Mouse (Mus musculus) liver, embryonic 14.5 days (tissue): ENCODE data around the gene Gm3250. TPM values are rescaled to one million over a fixed set of nuclear protein-coding genes. Genes with fewer than 3 reads are reported as not detected.
"Not testable (repeated sequence)": the region's sequence is repeated elsewhere in the genome, so short reads cannot be mapped to it uniquely, and the experiment has no call there.

ENCODE experiments used
- ATAC-seq: fragments of 200-750 bp; cut with Nextera tagmentation; 2 replicates; pipeline ENCODE4 v1.8.0; 2017; ENCODE audit warnings: moderate number of reproducible peaks, mild to moderate bottlenecking, moderate library complexity; ENCODE audit not compliant: insufficient read depth
- DNase-seq, 3 experiments: peaks; one replicate each; pipeline ENCODE4 v3.0.0-alpha.2; 2012 to 2013; ENCODE audit warnings: low read depth in 3 of 3, low spot score in 3 of 3
- H3K27ac ChIP-seq: fragments of 300-500 bp; sonication (generic); 2 replicates; pipeline ENCODE4 v1.5.1; 2014; ENCODE audit warnings: moderate library complexity, mild to moderate bottlenecking, control low read depth, inconsistent platforms
- H3K27me3 ChIP-seq: fragments of 300-500 bp; sonication (generic); 2 replicates; pipeline ENCODE4 v1.6.1; 2014; ENCODE audit warnings: mild to moderate bottlenecking, low read length, moderate library complexity; ENCODE audit not compliant: control insufficient read depth, insufficient read depth
- H3K36me3 ChIP-seq: fragments of 300-500 bp; sonication (generic); replicated peaks from 2 replicates; pipeline ENCODE4 v1.6.1; 2014; ENCODE audit warnings: low read depth; ENCODE audit not compliant: control insufficient read depth, insufficient read depth
- H3K4me1 ChIP-seq, 2 experiments: fragments of 200-500 bp in 1 of 2; fragments of 300-500 bp in 1 of 2; sonication (generic) in 1 of 2; replicated peaks; 2 replicates each; pipeline ENCODE4 v1.6.1; 2012 to 2014; ENCODE audit warnings: antibody characterized with exemption in 1 of 2, inconsistent platforms in 1 of 2, low read length in 1 of 2; ENCODE audit not compliant: control insufficient read depth in 2 of 2, insufficient read depth in 2 of 2
- H3K4me2 ChIP-seq: fragments of 300-500 bp; sonication (generic); 2 replicates; pipeline ENCODE4 v1.6.1; 2014; ENCODE audit warnings: low read depth, mild to moderate bottlenecking, control low read depth, moderate library complexity
- H3K4me3 ChIP-seq, 2 experiments: fragments of 200-500 bp in 1 of 2; fragments of 300-500 bp in 1 of 2; sonication (generic) in 1 of 2; 2 replicates each; pipeline ENCODE4 v1.5.1; 2012 to 2014; ENCODE audit warnings: low read depth in 2 of 2, low read length in 2 of 2, mild to moderate bottlenecking in 2 of 2, control low read depth in 1 of 2, inconsistent platforms in 1 of 2, moderate library complexity in 1 of 2; ENCODE audit not compliant: insufficient read depth in 1 of 2
- H3K9ac ChIP-seq: fragments of 300-500 bp; sonication (generic); replicated peaks from 2 replicates; pipeline ENCODE4 v1.6.1; 2014; ENCODE audit warnings: mild to moderate bottlenecking, control low read depth, moderate library complexity
- H3K9me3 ChIP-seq: fragments of 300-500 bp; sonication (generic); 2 replicates; pipeline ENCODE4 v1.6.1; 2016; ENCODE audit warnings: low read length, mixed read lengths; ENCODE audit not compliant: control insufficient read depth
- CTCF ChIP-seq: IDR thresholded peaks from 2 replicates; pipeline ENCODE4 v1.5.1; 2016; ENCODE audit warnings: antibody characterized with exemption, low read depth, control low read depth
- EP300 ChIP-seq: IDR thresholded peaks from 2 replicates; pipeline ENCODE4 v1.6.1; 2016; ENCODE audit warnings: antibody characterized with exemption, low read depth
- WGBS: fragments of 180-500 bp; shearing (Covaris S2); extraction: QIAGEN DNeasy Blood & Tissue Kit; methylation state at CpG from one replicate; pipeline ENCODE4 v1.1.7; 2014; ENCODE audit not compliant: insufficient replicate concordance; 5-methylcytosine and 5-hydroxymethylcytosine counted together
- polyA plus RNA-seq, 2 experiments: library from polyadenylated mRNA; depleted of rRNA in 1 of 2; stranded (reverse) in 1 of 2; unstranded in 1 of 2; fragments of >200 nt; fragmentation: Nextera tagmentation in 1 of 2; extraction: Ambion mirVana in 1 of 2; gene quantifications; 2 replicates each; pipeline versions ENCODE4 v1.2.1 to v1.2.3; 2012 to 2014

Gene Gm3250
- polyA plus RNA-seq, 2 experiments, result not detected

DNA sequence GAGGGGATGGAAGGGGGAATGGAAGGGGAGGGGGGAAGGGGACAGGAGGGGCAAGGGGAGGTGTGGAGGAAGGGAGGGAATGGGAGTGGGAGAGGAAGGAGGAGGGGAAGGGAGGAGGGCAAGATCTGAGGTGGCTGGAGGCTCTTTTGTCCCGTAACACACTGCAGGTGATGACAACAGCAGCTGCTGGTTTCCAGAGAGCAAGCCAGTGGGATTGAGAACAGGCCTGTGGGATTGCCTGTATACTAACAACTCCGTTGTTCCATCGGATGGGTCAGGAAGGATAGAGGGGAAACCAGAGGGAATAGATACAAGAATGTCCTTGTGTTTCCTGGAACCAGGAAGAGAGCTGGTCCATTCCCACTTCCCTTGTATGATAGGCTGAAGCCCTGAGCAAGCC, 15.3 kb upstream of the Gm3250 start:
- DNase-seq (no peak), ATAC-seq (no peak)
- Histone ChIP-seq H3K4me2 (no peak overlapping the region), H3K9me3 (no peaks in the 10 kb centered on the region), H3K36me3 (no peaks in the 10 kb centered on the region), H3K27me3 (no peaks in the 10 kb centered on the region), H3K4me1 (no peaks in the 10 kb centered on the region), H3K4me3 (no peak overlapping the region), H3K27ac (no peak overlapping the region), H3K9ac (no peak overlapping the region)
- TF ChIP-seq CTCF (no peak), EP300 (no peak)
- 20% methylated on average over 3 of the region's 3 CpGs for WGBS

- no peak for ATAC-seq
- H3K9me3 ChIP-seq, result no peaks in the 10 kb centered on the region
- 33% methylated on average over 2 of the region's 2 CpGs for WGBS
These were observed 12.6 kb upstream of the Gm3250 start, which contains the start of gene Gm9639 for GRCm38 (mm10) chr10:77794976-77795375. Gene Gm9639, minus strand, starts transcription at chr10:77795076.

DNA sequence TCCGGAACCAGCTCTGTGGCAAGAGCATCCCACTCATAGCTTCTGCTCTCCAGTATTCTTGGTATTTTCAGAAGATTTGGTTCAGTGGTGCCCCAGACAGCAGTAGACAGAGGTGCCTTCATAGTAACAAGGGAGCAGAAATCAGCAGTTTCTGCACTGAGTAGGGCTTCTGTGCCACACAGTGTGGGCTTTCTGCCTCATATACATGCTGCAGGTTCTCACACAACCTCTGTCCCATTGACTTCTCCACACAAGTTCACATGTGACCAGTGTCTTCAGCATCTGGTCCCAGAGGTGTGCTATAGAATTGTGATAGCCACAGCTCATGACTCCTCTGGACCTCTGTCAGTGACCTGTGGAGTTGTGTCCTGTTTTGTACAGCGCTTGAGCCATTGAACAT, 6.3 kb upstream of the Gm3250 start:
- Histone ChIP-seq H3K9me3 (no peaks in the 10 kb centered on the region), H3K27ac (no peak overlapping the region), H3K36me3 (no peaks in the 10 kb centered on the region), H3K27me3 (no peaks in the 10 kb centered on the region), H3K4me3 (no peak overlapping the region), H3K9ac (no peak overlapping the region), H3K4me1 (no peaks in the 10 kb centered on the region), H3K4me2 (no peak overlapping the region)
- TF ChIP-seq CTCF, result no peak
- TF ChIP-seq EP300, result no peak
- DNase-seq, result no peak
- 52% methylated on average over 2 of the region's 2 CpGs for WGBS
- no peak for ATAC-seq

More at GRCm38 (mm10) chr10:77794976-77795375, 12.6 kb upstream of the Gm3250 start, which contains the start of gene Gm9639:
- no peaks in the 10 kb centered on the region for H3K4me1 ChIP-seq
- H3K4me3 ChIP-seq, result no peak within 1 kb of the TSS
- TF ChIP-seq CTCF (no peak), EP300 (no peak)
- DNase-seq, result no peak
- no peak within 1 kb of the TSS for H3K9ac ChIP-seq
- H3K27me3 ChIP-seq, result no peaks in the 10 kb centered on the region
- no peaks in the 10 kb centered on the region for H3K36me3 ChIP-seq
- H3K4me2 ChIP-seq, result no peak within 1 kb of the TSS
- H3K27ac ChIP-seq, result no peak within 1 kb of the TSS

DNA sequence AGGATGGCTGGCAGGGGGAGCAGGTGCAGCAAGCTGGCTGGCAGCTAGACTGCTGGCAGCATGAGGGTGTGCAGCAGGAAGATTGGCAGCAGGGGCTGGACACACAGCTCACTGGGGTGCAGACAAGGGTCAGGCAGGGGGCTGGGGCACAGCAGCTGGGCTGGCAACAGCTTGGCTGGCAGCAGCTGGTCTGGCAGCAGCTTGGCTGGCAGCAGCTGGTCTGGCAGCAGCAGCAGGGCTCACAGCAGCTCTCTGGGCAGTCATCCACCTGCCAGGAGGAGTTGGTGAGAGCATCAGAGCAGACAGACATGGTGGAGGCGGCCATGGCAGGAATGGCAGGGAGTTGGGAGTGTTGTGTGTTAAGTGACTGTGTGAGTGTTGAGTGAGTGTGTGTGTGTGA, 5.5 kb upstream of the Gm3250 start, which contains the start of gene Gm7137:
Gm7137 (minus strand) TSS at position 325 of the 400 bp plus-strand sequence.
- not testable (repeated sequence) for H3K4me2 ChIP-seq, H3K27me3 ChIP-seq, ATAC-seq, H3K9me3 ChIP-seq, H3K27ac ChIP-seq, DNase-seq, H3K4me1 ChIP-seq, H3K9ac ChIP-seq, H3K4me3 ChIP-seq, H3K36me3 ChIP-seq
- no CpG with 5 or more reads among the region's 1 CpGs for WGBS

GRCm38 (mm10) chr10:77783396-77783795, 1.1 kb upstream of the Gm3250 start:
- H3K4me1 ChIP-seq, H3K36me3 ChIP-seq, H3K4me2 ChIP-seq, H3K4me3 ChIP-seq, ATAC-seq, H3K9ac ChIP-seq, H3K27me3 ChIP-seq, H3K9me3 ChIP-seq, DNase-seq, H3K27ac ChIP-seq: not testable (repeated sequence)
- 50% methylated on average over 1 of the region's 3 CpGs for WGBS

GRCm38 (mm10) chr10:77776844-77777243, 5.5 kb downstream of the Gm3250 start, which contains the start of gene Gm7138:
Gene Gm7138, minus strand, starts transcription at chr10:77776944.
- not testable (repeated sequence) for H3K27ac ChIP-seq, DNase-seq, H3K4me2 ChIP-seq, H3K36me3 ChIP-seq, H3K9ac ChIP-seq, ATAC-seq, H3K9me3 ChIP-seq, H3K27me3 ChIP-seq, H3K4me3 ChIP-seq, H3K4me1 ChIP-seq
- WGBS, result 33% methylated on average over 1 of the region's 1 CpGs

- ATAC-seq, H3K4me1 ChIP-seq, H3K9ac ChIP-seq, DNase-seq, H3K4me3 ChIP-seq, H3K27me3 ChIP-seq, H3K27ac ChIP-seq, H3K9me3 ChIP-seq, H3K36me3 ChIP-seq, H3K4me2 ChIP-seq: not testable (repeated sequence)
- 22% methylated on average over 1 of the region's 3 CpGs for WGBS
These were observed 10.2 kb downstream of the Gm3250 start for GRCm38 (mm10) chr10:77772142-77772541.

- not testable (repeated sequence) for DNase-seq, ATAC-seq, H3K4me3 ChIP-seq, H3K4me2 ChIP-seq, H3K9ac ChIP-seq, H3K27me3 ChIP-seq, H3K36me3 ChIP-seq, H3K4me1 ChIP-seq, H3K27ac ChIP-seq, H3K9me3 ChIP-seq
- 20% methylated on average over 1 of the region's 1 CpGs for WGBS
These were observed 11.1 kb downstream of the Gm3250 start, which contains the start of gene Gm3238 for GRCm38 (mm10) chr10:77771225-77771624. Gene Gm3238, minus strand, starts transcription at chr10:77771325.
